In the genomic region with DNA sequence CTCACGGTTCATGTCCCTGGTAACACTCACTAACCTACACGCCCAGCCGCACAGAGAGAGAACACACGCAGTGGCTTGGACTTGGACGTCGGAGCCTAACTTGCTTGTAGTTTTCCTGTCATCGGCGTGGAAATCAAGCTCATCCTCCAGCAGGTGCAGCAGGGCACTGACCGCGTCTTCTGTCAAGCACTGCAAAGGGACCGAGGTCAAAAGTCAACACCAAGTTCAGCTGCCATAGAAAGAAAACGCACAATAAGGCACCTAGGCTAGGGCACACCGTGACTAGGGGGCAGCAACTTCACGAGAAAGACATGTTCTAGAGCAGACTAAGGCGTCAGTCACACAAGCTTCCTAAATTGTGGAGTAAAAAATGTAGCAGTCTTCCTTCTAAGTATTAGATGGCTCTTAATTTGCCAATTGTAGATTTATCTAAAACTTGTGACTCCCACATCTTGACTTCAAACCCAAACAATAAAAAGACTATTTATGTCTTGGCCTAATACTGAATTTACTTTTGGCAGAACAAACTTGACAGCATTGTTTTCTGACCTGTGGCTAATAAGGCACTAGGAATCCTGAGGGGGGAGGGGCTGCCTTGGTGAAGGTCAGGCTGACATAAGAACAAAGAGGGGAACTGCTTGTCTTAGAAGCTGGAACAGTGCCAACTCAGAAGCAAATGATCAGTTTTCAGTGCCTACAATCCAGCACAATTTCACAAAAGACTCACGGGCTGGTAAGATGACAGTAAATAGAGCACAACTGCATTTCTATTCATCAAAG, we compare ENCODE assay signal across 11 mouse cellular contexts. TPM values are rescaled to one million over a fixed set of nuclear protein-coding genes. Genes with fewer than 3 reads are reported as not detected.
A peak's percentile ranks its signal among the peaks of the same experiment; 100 is the strongest.
DNase-seq lines count a peak whose midpoint lies in the region; ATAC-seq and TF ChIP-seq lines count a peak whose summit lies in the region.
"Had no signal": no experiment of that assay in that cellular context is flagged by ENCODE, and none has a peak within 500 bp of the region (broad histone marks: within the 10 kb centered on the region; RNA-seq: fewer than 3 reads in every experiment).

No protein-coding gene starts in this region.

- no peak overlapping the region for H3K9ac ChIP-seq in stomach, embryonic 16.5 days (ENCODE audit: low read length)
- no peak overlapping the region; the same call in 1 of the 2 replicates for H3K9ac ChIP-seq in stomach, postnatal 0 days (ENCODE audit: low read length)
- H3K9ac ChIP-seq: embryonic facial prominence, embryonic 13.5 days had no signal

- TF ChIP-seq CTCF in stomach, postnatal 0 days (IDR thresholded peaks at IDR 0.05; ENCODE audit: low read depth), result no peak
- no peak for TF ChIP-seq CTCF in thymus, adult 2 months (IDR thresholded peaks at IDR 0.05; ENCODE audit: borderline replicate concordance, control insufficient read depth, extremely low read depth, insufficient read depth, low read length, poor library complexity)

- 79% methylated on average over 16 of the region's 16 CpGs for WGBS in stomach, embryonic 16.5 days
- WGBS in stomach, postnatal 0 days, result 79% methylated on average over 16 of the region's 16 CpGs
- WGBS in thymus, adult 2 months, result 96% methylated on average over 16 of the region's 16 CpGs

- H3K27ac ChIP-seq in stomach, embryonic 16.5 days (ENCODE audit: low read length), result 0 out of 2 replicates have a peak overlapping the region, but pooled peaks have one; percentile 4
- no peak overlapping the region for H3K27ac ChIP-seq in stomach, postnatal 0 days (replicated peaks)
- H3K27ac ChIP-seq in thymus, adult 2 months (ENCODE audit: control insufficient read depth, insufficient read depth, low read length), result no peak overlapping the region
- H3K27ac ChIP-seq: embryonic facial prominence, embryonic 13.5 days had no signal

- no peaks in the 10 kb centered on the region for H3K9me3 ChIP-seq in stomach, embryonic 16.5 days (replicated peaks; ENCODE audit: control insufficient read depth, low read length)
- H3K9me3 ChIP-seq in stomach, postnatal 0 days (ENCODE audit: control insufficient read depth, low read length), result no peaks in the 10 kb centered on the region
- H3K9me3 ChIP-seq: embryonic facial prominence, embryonic 13.5 days; megakaryocyte, embryonic 14.5 days had no signal

- no peak for TF ChIP-seq POLR2A in thymus, adult 2 months (IDR thresholded peaks at IDR 0.05; ENCODE audit: control insufficient read depth, extremely low read depth, insufficient read depth, low read length, poor library complexity)

- no peak for TF ChIP-seq EP300 in stomach, postnatal 0 days (optimal IDR thresholded peaks at IDR 0.05)

- no peak for ATAC-seq in stomach, embryonic 16.5 days (ENCODE audit: insufficient read depth, low FRiP score)
- no peak for ATAC-seq in stomach, postnatal 0 days (ENCODE audit: low FRiP score, low TSS enrichment)

- peak; percentile 77 to 78 for DNase-seq in adrenal gland, adult (ENCODE audit: inconsistent age in 2 of 2, low spot score in 1 of 2)
- DNase-seq in adrenal gland, postnatal 4 days (ENCODE audit: low spot score in 2 of 2), result no peak
- DNase-seq in stomach, postnatal 0 days (ENCODE audit: low spot score), result no peak
- DNase-seq in kidney, postnatal 10 days, result peak; percentile 80
- DNase-seq in testis, postnatal 14 days (ENCODE audit: low spot score), result peak; percentile 80
- no peak for DNase-seq in thymus, adult 2 months
- no peak for DNase-seq in MN1 (ENCODE audit: low spot score)
- DNase-seq: right cerebral cortex, postnatal 4 days had no signal

- H3K4me1 ChIP-seq in stomach, embryonic 16.5 days (ENCODE audit: control insufficient read depth, insufficient read depth, low read length), result no peaks in the 10 kb centered on the region
- H3K4me1 ChIP-seq in stomach, postnatal 0 days (replicated peaks; ENCODE audit: control insufficient read depth, insufficient read depth), result no peaks in the 10 kb centered on the region
- no peaks in the 10 kb centered on the region for H3K4me1 ChIP-seq in thymus, adult 2 months (replicated peaks; ENCODE audit: control insufficient read depth, insufficient read depth, low read length)
- H3K4me1 ChIP-seq: embryonic facial prominence, embryonic 13.5 days had no signal

- no peak overlapping the region for H3K4me3 ChIP-seq in stomach, embryonic 16.5 days (replicated peaks; ENCODE audit: low read length)
- H3K4me3 ChIP-seq in stomach, postnatal 0 days (ENCODE audit: low read depth, low read length), result no peak overlapping the region
- H3K4me3 ChIP-seq in thymus, adult 2 months (ENCODE audit: control insufficient read depth, insufficient read depth, low read length), result no peak overlapping the region
- H3K4me3 ChIP-seq: embryonic facial prominence, embryonic 13.5 days; megakaryocyte, embryonic 14.5 days had no signal

- H3K27me3 ChIP-seq in stomach, embryonic 16.5 days (ENCODE audit: control insufficient read depth, insufficient read depth, low read length), result no peaks in the 10 kb centered on the region
- H3K27me3 ChIP-seq in stomach, postnatal 0 days (ENCODE audit: control insufficient read depth, insufficient read depth, low read length), result no peaks in the 10 kb centered on the region
- no peaks in the 10 kb centered on the region for H3K27me3 ChIP-seq in thymus, adult 2 months (ENCODE audit: control insufficient read depth, insufficient read depth, low read length)
- H3K27me3 ChIP-seq: embryonic facial prominence, embryonic 13.5 days; megakaryocyte, embryonic 14.5 days had no signal

- peaks cover 13% of the 10 kb centered on the region for H3K36me3 ChIP-seq in stomach, embryonic 16.5 days (ENCODE audit: control insufficient read depth, insufficient read depth, low read length)
- H3K36me3 ChIP-seq in stomach, postnatal 0 days (ENCODE audit: control insufficient read depth, insufficient read depth, low read length), result peaks cover 38% of the 10 kb centered on the region
- peaks cover 61% of the 10 kb centered on the region for H3K36me3 ChIP-seq in thymus, adult 2 months (ENCODE audit: control insufficient read depth, insufficient read depth, low read length)

- no peak overlapping the region for H3K4me2 ChIP-seq in stomach, embryonic 16.5 days (ENCODE audit: low read depth, low read length)
- H3K4me2 ChIP-seq in stomach, postnatal 0 days (replicated peaks; ENCODE audit: low read depth), result no peak overlapping the region
- H3K4me2 ChIP-seq: embryonic facial prominence, embryonic 13.5 days had no signal

RNA-seq across cellular contexts. Expression of gene Zc3hc1, which starts 15.9 kb away (rescaled TPM):
- 10 to 100 TPM; 31.9 to 32.8 TPM for total RNA-seq in adrenal gland, postnatal 4 days (2021)
- 36.0 and 38.9 TPM in 2 replicates for polyA plus RNA-seq in stomach, embryonic 16.5 days (2015; fragmentation: Nextera tagmentation; extraction: Ambion mirVana)
- polyA plus RNA-seq in stomach, postnatal 0 days (2015; fragmentation: Nextera tagmentation; extraction: Ambion mirVana), result 16.4 TPM in 2 replicates
- polyA plus RNA-seq in thymus, adult 2 months (2012; rRNA removed), result 24.2 and 27.3 TPM in 2 replicates

RNA-seq across cellular contexts. Expression of gene Klhdc10, which starts 26.7 kb away (rescaled TPM):
- 10 to 100 TPM; 97.5 to 98.1 TPM for total RNA-seq in adrenal gland, postnatal 4 days (2021)
- 15.6 and 16.5 TPM in 2 replicates for polyA plus RNA-seq in stomach, embryonic 16.5 days (2015; fragmentation: Nextera tagmentation; extraction: Ambion mirVana)
- polyA plus RNA-seq in stomach, postnatal 0 days (2015; fragmentation: Nextera tagmentation; extraction: Ambion mirVana), result 6.0 and 6.3 TPM in 2 replicates
- polyA plus RNA-seq in thymus, adult 2 months (2012; rRNA removed), result 25.5 and 29.7 TPM in 2 replicates

Comparison
In these comparisons a context has a peak if more than half of its experiments do, and no peak if none do; other contexts are left out.
1. DNase-seq: peak in adrenal gland, adult (2 of 2), kidney, postnatal 10 days (single experiment) and testis, postnatal 14 days (single experiment); none in adrenal gland, postnatal 4 days (0 of 2), stomach, postnatal 0 days (single experiment), thymus, adult 2 months (single experiment) and MN1 (single experiment).